Mouse (Mus musculus) frontal cortex, postnatal 36 days (tissue): ENCODE data around the gene Acads.
A peak's percentile ranks its signal among the peaks of the same experiment; 100 is the strongest.

ENCODE experiments used
- DNase-seq, 2 experiments: peaks; one replicate each; pipeline ENCODE4 v3.0.0; 2022; ENCODE audit warnings: low spot score in 2 of 2

The Acads gene

DNA sequence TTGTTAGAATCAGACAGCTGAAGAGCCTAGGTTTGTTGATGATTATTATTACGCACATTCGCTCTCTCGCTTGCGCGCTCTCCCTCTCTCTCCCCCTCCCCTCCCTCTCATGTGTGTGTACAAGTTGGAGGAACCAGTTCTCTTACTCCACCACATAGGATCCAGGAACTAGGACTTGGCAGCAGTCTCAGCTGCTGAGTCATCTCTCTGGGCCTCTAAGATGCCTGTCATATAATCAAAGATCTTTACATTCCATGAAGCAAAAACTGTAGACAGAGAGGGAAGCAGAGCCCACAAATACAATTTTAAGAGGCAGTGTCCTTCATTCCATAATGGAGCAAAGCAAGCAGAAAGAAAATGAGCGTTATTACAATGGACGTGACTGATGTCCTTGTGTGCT, 47.0 kb downstream of the Acads start:
- DNase-seq: peak; percentile 62 to 69

- DNase-seq: no peak
Measured at GRCm38 (mm10) chr5:115071096-115071901, 47.8 kb downstream of the Acads start.

DNA sequence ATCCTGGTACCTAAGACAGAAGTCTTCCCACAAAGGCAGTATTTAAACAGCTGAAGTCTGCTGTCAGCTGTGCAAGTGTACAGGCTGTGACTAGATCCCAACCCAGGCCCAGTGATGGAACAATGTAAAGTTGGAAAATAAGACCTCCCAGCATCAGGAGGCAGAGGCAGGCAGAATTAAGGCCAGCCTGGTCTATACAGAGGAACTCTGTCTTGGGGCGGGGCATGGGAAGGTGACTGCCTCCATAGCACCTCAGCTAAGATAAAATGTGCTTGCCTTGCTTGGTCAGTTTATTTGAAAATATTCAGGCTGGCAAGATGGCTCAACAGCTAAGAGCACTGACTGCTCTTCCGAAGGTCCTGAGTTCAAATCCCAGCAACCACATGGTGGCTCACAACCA, 48.7 kb downstream of the Acads start:
- DNase-seq: no peak

GRCm38 (mm10) chr5:115069611-115070010, 49.5 kb downstream of the Acads start:
- DNase-seq: no peak

DNA sequence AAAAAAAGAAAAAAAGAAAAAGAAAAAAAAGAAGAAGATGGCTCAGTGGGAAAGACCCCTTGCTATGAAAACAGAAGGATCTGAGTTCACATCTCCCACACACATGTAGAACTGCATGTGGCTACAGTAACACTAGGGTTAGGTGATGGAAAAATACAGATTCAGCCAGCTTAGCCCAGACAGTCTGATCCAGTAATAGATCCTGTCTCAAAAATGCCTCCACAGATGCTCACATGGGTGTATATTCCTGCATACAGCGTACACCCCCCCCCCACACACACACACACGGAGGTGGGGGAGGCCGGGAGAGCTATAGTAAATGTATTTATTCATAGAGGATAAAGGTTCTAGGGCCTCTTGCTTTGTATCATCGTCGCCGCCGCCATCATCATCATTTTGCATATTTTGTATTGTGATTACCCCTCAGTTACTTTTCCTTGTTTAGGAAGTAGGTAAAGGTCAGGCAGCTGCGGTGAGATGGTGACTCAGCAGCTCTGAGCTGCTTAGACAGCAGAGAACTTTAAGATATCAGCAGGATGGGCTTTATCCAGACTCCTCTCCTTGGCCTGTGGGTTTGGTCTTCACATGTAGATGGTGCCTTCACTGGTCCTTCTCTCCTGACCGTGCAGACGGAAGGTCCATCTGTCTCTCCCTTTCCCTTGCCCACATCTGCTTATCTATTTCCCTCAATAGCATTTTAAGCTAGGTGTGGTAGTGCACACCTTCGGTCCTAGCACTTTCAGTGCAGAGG, 50.3 kb downstream of the Acads start:
- no peak for DNase-seq

GRCm38 (mm10) chr5:115066245-115066644, 52.9 kb downstream of the Acads start:
- DNase-seq: no peak

- no peak for DNase-seq
Measured at GRCm38 (mm10) chr5:115063391-115063790, 55.8 kb downstream of the Acads start.

DNA sequence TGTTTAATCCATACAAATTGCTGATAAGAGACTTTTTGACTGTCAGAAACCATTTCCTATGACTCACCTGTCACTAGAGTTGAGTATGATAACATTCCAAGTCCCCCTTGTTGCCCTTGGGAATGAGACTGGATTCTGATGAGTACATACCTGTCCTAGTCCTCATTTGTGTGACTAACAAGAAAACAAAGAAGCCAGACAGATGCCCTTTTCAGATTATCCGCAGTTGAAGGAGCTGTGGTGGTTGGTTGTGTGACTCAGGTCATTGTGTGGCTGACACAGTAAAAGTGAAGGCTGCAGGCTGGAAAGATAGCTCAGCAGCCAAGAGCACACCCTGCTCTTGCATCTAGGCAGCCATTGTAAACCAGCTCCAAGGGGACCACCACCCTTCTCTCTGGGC, 56.6 kb downstream of the Acads start:
- DNase-seq: no peak

GRCm38 (mm10) chr5:115060977-115061376, 58.2 kb downstream of the Acads start:
- no peak for DNase-seq
